Mouse (Mus musculus): Measurements from ENCODE around the gene Uba7. TPM values are rescaled to one million over a fixed set of nuclear protein-coding genes. Genes with fewer than 3 reads are reported as not detected.
"Not testable (repeated sequence)": the region's sequence is repeated elsewhere in the genome, so short reads cannot be mapped to it uniquely, and the experiment has no call there.

Gene Uba7
- total RNA-seq, 2 experiments from 2014 or later = 3.6 to 4.2 TPM

- intact Hi-C loops (cut with DNase I) = no loop called here
These were observed 10.1 kb downstream of the Uba7 start, which contains the start of gene Inka1 for GRCm38 (mm10) chr9:107985131-107986119. Gene Inka1, minus strand, starts transcription at chr9:107985879.

DNA sequence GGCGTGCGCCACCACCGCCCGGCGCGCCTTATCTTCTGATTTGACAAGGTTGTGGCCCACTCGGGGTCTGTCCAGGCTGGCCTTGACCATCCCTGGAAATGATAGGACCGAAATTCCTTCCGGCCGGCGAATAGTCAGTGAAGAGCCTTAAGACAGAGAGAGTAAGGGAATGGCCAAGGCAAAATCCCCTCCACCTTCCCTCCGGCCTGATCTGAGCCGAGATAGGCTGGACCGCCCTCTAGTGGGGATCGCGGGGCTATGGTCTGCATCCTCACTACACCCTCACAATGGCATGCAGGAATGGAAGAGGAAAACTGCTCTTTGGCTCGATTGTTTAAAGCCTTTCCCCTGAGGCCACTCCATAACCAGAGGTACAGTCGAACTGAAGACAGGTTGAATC, 11.1 kb downstream of the Uba7 start:
- DNase-seq (ENCODE audit: low spot score in 2 of 2) = peak; percentile 71 to 78
- intact Hi-C loops (cut with DNase I) = no loop called here

More at GRCm38 (mm10) chr9:107985131-107986119, 10.1 kb downstream of the Uba7 start, which contains the start of gene Inka1:
- peak; percentile 75 to 81 for DNase-seq (ENCODE audit: low spot score in 2 of 2)

GRCm38 (mm10) chr9:107987950-107988349, 12.6 kb downstream of the Uba7 start:
- DNase-seq (ENCODE audit: low spot score in 2 of 2) = no peak
- intact Hi-C loops (cut with DNase I) = no loop called here

DNA sequence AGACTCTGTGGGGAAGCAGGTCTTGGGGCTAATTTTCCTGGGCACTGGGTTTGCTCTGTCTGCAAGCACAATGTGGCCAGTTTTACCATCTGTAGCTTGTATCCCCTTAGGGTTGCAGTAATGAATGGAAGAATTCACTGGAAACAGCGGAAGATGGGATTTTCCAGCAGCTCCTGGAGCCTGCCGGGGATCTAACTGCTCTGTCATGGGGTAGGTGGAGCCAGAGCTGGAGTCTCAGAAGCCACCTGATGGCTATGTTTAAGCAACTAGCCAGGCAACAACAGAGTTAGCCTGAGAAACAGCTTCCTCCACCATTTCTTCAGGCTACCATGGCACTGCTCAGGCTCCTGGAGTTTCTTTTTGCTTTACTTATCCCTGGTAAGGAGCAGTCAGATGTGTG, 16.9 kb downstream of the Uba7 start, which contains the start of gene Cdhr4:
TSS of gene Cdhr4 (plus strand) at position 301 of the 400 bp plus-strand sequence.
- intact Hi-C loops (cut with DNase I) = no loop called here
- DNase-seq (ENCODE audit: low spot score in 2 of 2) = no peak

DNA sequence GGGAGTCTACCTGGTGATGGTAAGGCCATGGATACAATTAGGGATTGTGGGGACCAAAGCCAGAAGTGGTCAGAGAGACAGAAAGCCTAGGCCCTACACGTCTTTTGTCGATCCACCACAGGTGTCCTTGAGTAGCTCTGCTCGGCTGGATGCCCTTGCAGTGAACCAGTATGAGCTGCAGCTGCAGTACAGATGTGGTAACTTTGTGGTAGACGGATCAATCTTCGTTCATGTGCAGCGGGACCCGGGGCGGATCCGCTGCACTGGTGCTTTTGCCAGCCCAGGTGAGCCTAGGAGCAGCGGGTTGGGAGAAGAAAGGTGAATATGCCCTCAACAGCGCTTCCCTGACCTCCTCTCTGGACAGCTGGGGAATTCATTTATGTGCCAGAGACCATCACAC, 17.7 kb downstream of the Uba7 start:
- no peak for DNase-seq (ENCODE audit: low spot score in 2 of 2)
- intact Hi-C loops (cut with DNase I) = no loop called here

GRCm38 (mm10) chr9:107994464-107994863, 19.2 kb downstream of the Uba7 start:
- intact Hi-C loops (cut with DNase I) = no loop called here
- DNase-seq (ENCODE audit: low spot score in 2 of 2) = no peak

DNA sequence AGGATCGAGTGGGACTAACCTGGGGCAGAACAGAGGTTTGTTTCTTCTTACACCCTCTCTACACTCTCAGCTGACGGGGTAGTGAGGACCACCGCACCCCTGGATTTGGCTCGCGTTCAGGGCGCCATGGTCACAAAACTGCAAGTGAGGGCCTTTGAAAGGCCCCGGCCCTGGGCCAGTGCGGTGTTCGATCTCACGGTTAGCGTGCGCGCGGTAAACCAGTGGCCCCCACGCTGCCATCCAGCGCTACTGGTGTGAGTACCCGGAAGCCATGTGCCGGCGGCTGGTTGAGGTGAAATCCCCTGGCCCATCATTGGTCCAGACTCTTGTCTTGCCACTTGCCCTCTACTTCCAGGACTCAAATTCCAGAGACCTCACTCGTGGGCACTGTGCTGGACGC, 20.2 kb downstream of the Uba7 start:
- intact Hi-C loops (cut with DNase I) = no loop called here
- DNase-seq (ENCODE audit: low spot score in 2 of 2) = no peak

DNA sequence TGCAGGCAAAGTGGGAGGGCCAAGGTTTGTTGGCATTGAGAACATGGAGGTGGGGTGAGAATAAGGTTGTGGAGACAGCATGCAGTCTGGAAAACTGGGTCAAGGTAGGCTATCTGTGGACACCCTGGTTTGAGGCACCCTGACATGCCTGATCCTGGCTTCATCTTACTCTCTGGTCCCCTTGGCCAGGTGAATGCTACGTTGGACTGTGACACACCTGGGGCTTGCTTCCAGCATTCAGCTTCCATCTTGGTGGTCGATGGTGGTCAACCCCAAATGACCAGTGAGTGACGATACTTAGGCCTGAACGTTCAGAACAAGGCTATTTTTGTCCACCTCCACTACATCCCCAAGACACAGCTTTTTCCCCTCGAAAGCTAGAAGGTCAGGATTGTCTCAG, 20.7 kb downstream of the Uba7 start, which contains the start of gene Gm20662:
TSS of gene Gm20662 (plus strand) at position 301 of the 400 bp plus-strand sequence.
- no peak for DNase-seq (ENCODE audit: low spot score in 2 of 2)
- intact Hi-C loops (cut with DNase I) = no loop called here

DNA sequence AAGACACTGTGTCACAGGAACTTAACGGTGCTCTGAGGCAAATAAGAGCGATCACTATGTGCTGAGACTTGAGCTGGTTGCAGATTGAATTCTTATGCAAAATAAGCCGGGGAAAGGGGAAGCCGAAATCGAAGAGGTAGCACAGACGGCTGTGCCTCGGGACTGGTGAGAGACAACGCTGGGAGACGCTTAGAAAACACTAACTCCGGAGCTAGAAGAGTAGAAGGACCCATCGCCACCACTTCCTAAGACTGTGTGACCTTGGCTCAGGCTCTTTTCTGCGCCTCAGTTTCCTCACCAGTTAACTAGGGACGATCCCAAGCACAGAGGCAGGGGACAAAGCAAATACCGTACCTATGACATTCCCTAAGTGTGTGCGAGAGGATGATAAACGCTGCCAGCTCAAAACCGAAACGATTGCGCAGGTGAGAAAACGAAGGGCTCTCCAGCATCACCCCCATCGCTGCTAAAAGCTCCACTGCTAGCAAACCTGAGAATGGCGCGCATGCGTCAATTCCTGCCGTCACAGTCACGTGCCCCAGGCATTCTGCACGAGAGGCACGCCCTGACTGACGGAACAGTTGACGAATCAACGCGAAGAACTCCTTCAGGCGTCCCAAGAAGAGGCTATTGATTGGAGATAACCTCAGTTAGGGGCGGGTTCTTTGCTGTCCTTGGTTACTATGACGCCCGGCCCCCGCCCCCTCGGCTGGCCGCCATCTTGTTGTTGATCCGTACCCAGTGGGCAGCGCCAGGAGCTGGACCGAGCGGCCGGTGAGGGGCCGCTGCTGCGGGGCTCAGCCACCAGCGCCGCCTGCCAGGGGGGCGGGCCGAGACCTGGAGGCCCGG, 26.8 kb downstream of the Uba7 start, which contains the start of gene Ip6k1:
TSS of gene Ip6k1 (plus strand) at position 580 of the 849 bp plus-strand sequence.
- intact Hi-C loops (cut with DNase I) = no loop called here

DNA sequence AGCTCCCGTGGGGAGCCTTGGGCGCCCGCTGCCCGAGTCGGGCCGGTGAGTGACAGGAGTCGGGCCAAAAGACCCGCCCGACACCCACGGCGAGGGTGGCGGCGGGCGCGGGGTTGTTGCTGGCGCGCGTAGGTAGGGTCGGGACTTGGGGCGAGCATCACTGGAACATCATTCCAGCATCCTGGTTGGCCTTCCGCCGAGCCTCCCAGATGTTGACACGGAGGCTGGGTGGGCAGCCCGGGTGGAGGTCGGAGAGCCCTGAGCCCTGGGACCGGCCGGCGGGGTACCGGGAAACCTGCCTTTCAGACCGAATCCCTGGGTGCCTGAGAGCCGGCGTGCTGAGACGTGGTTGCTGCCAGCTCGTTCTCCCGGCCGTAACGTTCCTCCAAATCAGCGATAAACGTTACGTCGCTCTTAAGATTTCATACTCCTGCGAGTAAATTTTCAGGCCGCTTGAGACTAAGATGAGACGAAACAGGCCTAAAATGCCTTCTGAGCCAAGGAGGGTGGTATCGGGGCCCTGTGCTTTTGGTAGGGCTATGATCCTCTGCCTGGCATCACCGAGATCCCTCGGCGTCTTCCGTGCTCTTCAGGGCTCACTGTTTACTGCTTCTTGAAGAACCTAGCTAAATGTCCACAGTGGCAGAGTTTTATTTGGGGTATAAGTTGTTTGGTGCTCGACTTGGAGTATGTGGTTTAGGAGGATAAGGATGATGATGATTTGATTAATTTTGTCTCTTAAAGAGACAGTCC, 27.6 kb downstream of the Uba7 start:
- no peak for DNase-seq (ENCODE audit: low spot score in 2 of 2)
- intact Hi-C loops (cut with DNase I) = no loop called here

More for the DNA sequence above, 26.8 kb downstream of the Uba7 start, which contains the start of gene Ip6k1:
- DNase-seq (ENCODE audit: low spot score in 2 of 2) = peak; percentile 100

- intact Hi-C loops (cut with DNase I) = no loop called here
These were observed 28.2 kb downstream of the Uba7 start for GRCm38 (mm10) chr9:108003531-108003890.

DNA sequence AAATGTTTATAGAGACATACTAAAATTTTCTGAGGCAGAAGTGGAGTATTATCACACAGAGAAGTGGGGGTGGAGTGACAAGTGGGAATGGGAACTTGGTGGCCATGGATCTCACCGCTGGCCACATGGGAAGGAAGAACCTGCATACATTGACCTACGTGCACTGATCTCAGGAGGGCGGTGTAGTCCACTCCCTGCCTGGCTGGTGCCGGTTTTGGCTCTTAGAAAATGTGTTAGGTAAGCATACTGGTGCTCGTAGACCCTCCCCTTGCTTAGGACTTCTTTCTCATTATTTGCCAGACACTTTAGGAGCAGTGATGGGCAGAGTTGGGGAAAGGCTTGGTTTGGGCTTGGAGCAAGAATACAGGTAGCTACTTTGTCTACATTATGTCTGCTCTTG, 32.7 kb downstream of the Uba7 start:
- intact Hi-C loops (cut with DNase I) = no loop called here
- no peak for DNase-seq (ENCODE audit: low spot score in 2 of 2)

More at GRCm38 (mm10) chr9:108003531-108003890, 28.2 kb downstream of the Uba7 start:
- DNase-seq (ENCODE audit: low spot score in 2 of 2) = peak in 1 of 2 experiments; percentile 34

DNA sequence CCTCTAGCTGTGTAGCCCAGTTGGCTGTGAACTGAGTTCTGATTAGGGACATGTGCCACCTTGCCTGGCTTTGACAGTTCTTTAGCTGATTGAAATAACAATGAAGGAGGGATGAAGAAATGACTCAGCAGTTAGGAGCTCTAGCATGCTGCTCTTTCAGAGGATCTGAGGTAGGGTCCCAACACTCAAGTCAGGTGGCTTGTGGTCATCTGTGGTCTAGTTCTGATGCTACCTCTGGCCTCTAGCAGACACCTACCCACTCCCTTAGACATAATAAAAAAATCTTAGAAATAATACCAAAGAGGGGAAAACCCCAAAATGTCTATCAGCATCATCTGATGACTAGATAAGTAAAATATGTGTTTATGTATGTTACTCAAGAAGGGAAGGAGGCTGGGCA, 35.1 kb downstream of the Uba7 start:
- no peak for DNase-seq (ENCODE audit: low spot score in 2 of 2)
- intact Hi-C loops (cut with DNase I) = no loop called here

DNA sequence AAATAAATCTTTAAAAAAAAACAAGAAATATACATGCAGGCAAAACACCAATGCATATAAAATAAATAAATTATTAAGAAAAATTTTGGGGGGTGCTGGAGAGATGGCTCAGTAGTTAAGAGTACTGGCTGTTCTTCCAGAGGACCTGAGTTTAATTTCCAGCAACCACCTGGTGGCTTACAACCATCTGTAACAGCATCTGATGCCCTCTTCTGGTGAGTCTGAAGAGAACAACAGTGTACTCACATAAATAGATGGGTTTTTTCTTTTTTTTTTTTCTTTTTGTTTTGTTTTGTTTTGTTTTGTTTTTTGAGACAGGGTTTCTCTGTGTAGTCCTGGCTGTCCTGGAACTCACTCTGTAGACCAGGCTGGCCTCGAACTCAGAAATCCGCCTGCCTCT, 38.3 kb downstream of the Uba7 start:
- DNase-seq (ENCODE audit: low spot score in 2 of 2); intact Hi-C loops (cut with DNase I): not testable (repeated sequence)

DNA sequence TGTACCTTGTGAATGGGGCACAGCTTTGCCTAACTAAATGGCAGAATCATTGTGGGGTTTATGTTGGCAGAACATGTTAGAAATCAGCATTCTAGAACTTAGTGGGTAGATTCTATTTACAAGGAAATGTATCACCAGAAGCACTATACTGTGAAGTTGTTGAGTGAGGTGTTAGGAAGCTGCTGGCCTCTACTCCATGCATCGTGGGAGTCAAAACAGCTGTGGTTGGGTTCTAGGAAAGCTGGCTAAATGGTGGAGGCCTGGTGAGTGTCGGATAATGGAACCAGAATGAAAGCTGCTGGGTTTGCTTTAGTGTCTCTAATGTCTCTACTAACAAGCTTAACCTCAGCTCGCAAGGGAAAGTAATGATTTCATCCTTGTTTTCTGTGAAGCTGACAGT, 41.8 kb downstream of the Uba7 start:
- intact Hi-C loops (cut with DNase I) = no loop called here
- peak in 1 of 2 experiments; percentile 41 for DNase-seq (ENCODE audit: low spot score in 2 of 2)

- intact Hi-C loops (cut with DNase I) = no loop called here
These were observed 45.4 kb downstream of the Uba7 start for GRCm38 (mm10) chr9:108020741-108021140.

DNA sequence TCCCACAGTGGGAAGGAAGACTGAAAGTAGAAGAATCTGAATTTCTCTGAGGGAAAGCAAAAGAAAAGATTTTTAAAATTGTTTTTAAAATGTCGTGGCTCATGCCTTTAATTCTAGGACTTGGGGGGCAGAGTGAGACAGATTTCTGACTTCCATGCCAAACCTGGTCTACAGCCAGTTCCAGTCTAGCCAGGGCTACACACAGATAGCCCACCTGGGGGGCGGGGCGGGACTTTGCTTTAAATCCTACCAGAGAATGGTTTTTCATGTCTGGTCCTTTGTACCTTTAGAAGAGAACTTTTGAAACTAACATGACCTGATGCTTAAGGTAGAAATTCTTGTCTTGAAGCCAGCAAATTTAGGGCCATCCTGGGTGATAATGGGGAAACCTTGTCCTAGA, 47.9 kb downstream of the Uba7 start:
- intact Hi-C loops (cut with DNase I) = no loop called here
- no peak for DNase-seq (ENCODE audit: low spot score in 2 of 2)

More at GRCm38 (mm10) chr9:108020741-108021140, 45.4 kb downstream of the Uba7 start:
- DNase-seq (ENCODE audit: low spot score in 2 of 2) = no peak

GRCm38 (mm10) chr9:108026584-108026983, 51.3 kb downstream of the Uba7 start:
- intact Hi-C loops (cut with DNase I) = no loop called here
- DNase-seq (ENCODE audit: low spot score in 2 of 2) = no peak

DNA sequence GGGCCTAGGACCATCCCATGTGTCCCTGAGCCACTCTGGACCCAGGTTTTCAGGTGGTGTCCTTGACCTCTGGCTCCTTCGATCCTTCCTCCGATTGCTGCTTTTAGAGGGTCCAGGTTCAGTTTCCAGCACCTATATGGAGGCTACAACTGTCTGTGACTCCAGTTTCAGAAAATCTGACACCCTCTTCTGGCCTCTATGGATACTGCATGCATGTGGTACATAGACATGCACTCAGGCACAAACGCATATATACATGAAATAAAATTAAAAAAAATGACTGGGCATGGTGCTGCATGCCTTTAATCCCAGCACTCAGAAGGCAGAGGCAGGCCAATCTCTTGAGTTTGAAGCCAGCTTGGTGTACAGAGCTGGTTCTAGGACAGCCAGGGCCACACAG, 52.6 kb downstream of the Uba7 start:
- DNase-seq (ENCODE audit: low spot score in 2 of 2) = no peak
- intact Hi-C loops (cut with DNase I) = no loop called here
